Mouse (Mus musculus): ENCODE results near the gene Asxl2. TPM values are rescaled to one million over a fixed set of nuclear protein-coding genes. Genes with fewer than 3 reads are reported as not detected.

The Asxl2 gene
- polyA plus RNA-seq, 1 experiment from 2014 or later: 18.7 TPM

GRCm38 (mm10) chr12:3418761-3419160 is 7.9 kb upstream of the Asxl2 start:
- no peak overlapping the region for H3K4me2 ChIP-seq (ENCODE audit: low read length)
- H3K4me1 ChIP-seq (ENCODE audit: control insufficient read depth in 2 of 2, insufficient read depth in 2 of 2, low read length in 2 of 2): no peaks in the 10 kb centered on the region
- H3K9me3 ChIP-seq (ENCODE audit: control insufficient read depth, low read length): no peaks in the 10 kb centered on the region
- no peak overlapping the region for H3K4me3 ChIP-seq (ENCODE audit: control insufficient read depth in 1 of 2, insufficient read depth in 1 of 2, low read depth in 1 of 2, low read length in 2 of 2)
- ATAC-seq (ENCODE audit: insufficient number of reproducible peaks, insufficient read depth, low FRiP score, low read depth): no peak
- H3K27me3 ChIP-seq (ENCODE audit: control insufficient read depth, insufficient read depth, low read length): no peaks in the 10 kb centered on the region
- no peak overlapping the region for H3K27ac ChIP-seq (replicated peaks in 1 of 2; ENCODE audit: control insufficient read depth in 1 of 2, insufficient read depth in 1 of 2, low read depth in 2 of 2, low read length in 2 of 2)
- 83% methylated on average over 3 of the region's 3 CpGs for WGBS
- peaks cover 19% of the 10 kb centered on the region; the same call in 1 of the 2 replicates for H3K36me3 ChIP-seq (ENCODE audit: control insufficient read depth, insufficient read depth, low read length)
- H3K9ac ChIP-seq (ENCODE audit: low read length): no peak overlapping the region

GRCm38 (mm10) chr12:3420519-3420918 is 6.1 kb upstream of the Asxl2 start:
- no peaks in the 10 kb centered on the region for H3K27me3 ChIP-seq (ENCODE audit: control insufficient read depth, insufficient read depth, low read length)
- WGBS: 85% methylated on average over 2 of the region's 2 CpGs
- ATAC-seq (ENCODE audit: insufficient number of reproducible peaks, insufficient read depth, low FRiP score, low read depth): no peak
- H3K4me3 ChIP-seq (ENCODE audit: control insufficient read depth in 1 of 2, insufficient read depth in 1 of 2, low read depth in 1 of 2, low read length in 2 of 2): no peak overlapping the region
- H3K27ac ChIP-seq (replicated peaks in 1 of 2; ENCODE audit: control insufficient read depth in 1 of 2, insufficient read depth in 1 of 2, low read depth in 2 of 2, low read length in 2 of 2): no peak overlapping the region
- no peaks in the 10 kb centered on the region for H3K9me3 ChIP-seq (ENCODE audit: control insufficient read depth, low read length)
- no peak overlapping the region for H3K4me2 ChIP-seq (ENCODE audit: low read length)
- H3K4me1 ChIP-seq (ENCODE audit: control insufficient read depth in 2 of 2, insufficient read depth in 2 of 2, low read length in 2 of 2): peaks cover 1 to 4% of the 10 kb centered on the region in 2 experiments; a peak in 3 of 4 replicates
- peaks cover 19% of the 10 kb centered on the region; the same call in 1 of the 2 replicates for H3K36me3 ChIP-seq (ENCODE audit: control insufficient read depth, insufficient read depth, low read length)
- no peak overlapping the region for H3K9ac ChIP-seq (ENCODE audit: low read length)

- Histone ChIP-seq H3K4me3 (ENCODE audit: control insufficient read depth in 1 of 2, insufficient read depth in 1 of 2, low read depth in 1 of 2, low read length in 2 of 2) (no peak overlapping the region), H3K27me3 (ENCODE audit: control insufficient read depth, insufficient read depth, low read length) (no peaks in the 10 kb centered on the region), H3K27ac (replicated peaks in 1 of 2; ENCODE audit: control insufficient read depth in 1 of 2, insufficient read depth in 1 of 2, low read depth in 2 of 2, low read length in 2 of 2) (no peak overlapping the region), H3K4me2 (ENCODE audit: low read length) (no peak overlapping the region), H3K4me1 (ENCODE audit: control insufficient read depth in 2 of 2, insufficient read depth in 2 of 2, low read length in 2 of 2) (peaks cover 4 to 5% of the 10 kb centered on the region in 2 experiments; a peak in 3 of 4 replicates), H3K9ac (ENCODE audit: low read length) (no peak overlapping the region), H3K9me3 (ENCODE audit: control insufficient read depth, low read length) (no peaks in the 10 kb centered on the region), H3K36me3 (ENCODE audit: control insufficient read depth, insufficient read depth, low read length) (peaks cover 19% of the 10 kb centered on the region; the same call in 1 of the 2 replicates)
- WGBS: 59% methylated on average over 1 of the region's 1 CpGs
- no peak for ATAC-seq (ENCODE audit: insufficient number of reproducible peaks, insufficient read depth, low FRiP score, low read depth)
Observed at GRCm38 (mm10) chr12:3422786-3423185, 3.9 kb upstream of the Asxl2 start.

- Histone ChIP-seq H3K27ac (replicated peaks in 1 of 2; ENCODE audit: control insufficient read depth in 1 of 2, insufficient read depth in 1 of 2, low read depth in 2 of 2, low read length in 2 of 2) (no peak overlapping the region), H3K27me3 (ENCODE audit: control insufficient read depth, insufficient read depth, low read length) (no peaks in the 10 kb centered on the region), H3K4me2 (ENCODE audit: low read length) (no peak overlapping the region), H3K4me1 (ENCODE audit: control insufficient read depth in 2 of 2, insufficient read depth in 2 of 2, low read length in 2 of 2) (peaks cover 5 to 12% of the 10 kb centered on the region in 2 experiments), H3K9me3 (ENCODE audit: control insufficient read depth, low read length) (no peaks in the 10 kb centered on the region), H3K4me3 (ENCODE audit: control insufficient read depth in 1 of 2, insufficient read depth in 1 of 2, low read depth in 1 of 2, low read length in 2 of 2) (no peak overlapping the region), H3K36me3 (ENCODE audit: control insufficient read depth, insufficient read depth, low read length) (peaks cover 13% of the 10 kb centered on the region; the same call in 1 of the 2 replicates), H3K9ac (ENCODE audit: low read length) (no peak overlapping the region)
- no peak for ATAC-seq (ENCODE audit: insufficient number of reproducible peaks, insufficient read depth, low FRiP score, low read depth)
- WGBS: 77% methylated on average over 2 of the region's 2 CpGs
Observed at GRCm38 (mm10) chr12:3424179-3424578, 2.5 kb upstream of the Asxl2 start.

GRCm38 (mm10) chr12:3425375-3426341 is 999 bp upstream of the Asxl2 start:
- Histone ChIP-seq H3K4me3 (ENCODE audit: control insufficient read depth in 1 of 2, insufficient read depth in 1 of 2, low read depth in 1 of 2, low read length in 2 of 2) (peak overlapping the region; percentile 74 to 92; a peak in 3 of 4 replicates), H3K9ac (ENCODE audit: low read length) (peak overlapping the region; percentile 72), H3K36me3 (ENCODE audit: control insufficient read depth, insufficient read depth, low read length) (peaks cover 13% of the 10 kb centered on the region; the same call in 1 of the 2 replicates), H3K27ac (replicated peaks in 1 of 2; ENCODE audit: control insufficient read depth in 1 of 2, insufficient read depth in 1 of 2, low read depth in 2 of 2, low read length in 2 of 2) (peak overlapping the region; percentile 89 to 99), H3K4me1 (ENCODE audit: control insufficient read depth in 2 of 2, insufficient read depth in 2 of 2, low read length in 2 of 2) (peaks cover 5 to 22% of the 10 kb centered on the region in 2 experiments), H3K4me2 (ENCODE audit: low read length) (peak overlapping the region; percentile 76), H3K9me3 (ENCODE audit: control insufficient read depth, low read length) (no peaks in the 10 kb centered on the region), H3K27me3 (ENCODE audit: control insufficient read depth, insufficient read depth, low read length) (no peaks in the 10 kb centered on the region)
- no peak for ATAC-seq (ENCODE audit: insufficient number of reproducible peaks, insufficient read depth, low FRiP score, low read depth)
- 39% methylated on average over 15 of the region's 15 CpGs for WGBS

- Histone ChIP-seq H3K4me3 (ENCODE audit: control insufficient read depth in 1 of 2, insufficient read depth in 1 of 2, low read depth in 1 of 2, low read length in 2 of 2) (peak overlapping the region; percentile 74 to 92), H3K9me3 (ENCODE audit: control insufficient read depth, low read length) (no peaks in the 10 kb centered on the region), H3K27me3 (ENCODE audit: control insufficient read depth, insufficient read depth, low read length) (no peaks in the 10 kb centered on the region), H3K36me3 (ENCODE audit: control insufficient read depth, insufficient read depth, low read length) (0 out of 2 replicates have a peak, but pooled peaks cover 5% of the 10 kb centered on the region), H3K9ac (ENCODE audit: low read length) (peak overlapping the region; percentile 97), H3K4me2 (ENCODE audit: low read length) (peak overlapping the region; percentile 76), H3K4me1 (ENCODE audit: control insufficient read depth in 2 of 2, insufficient read depth in 2 of 2, low read length in 2 of 2) (peaks cover 5 to 22% of the 10 kb centered on the region in 2 experiments), H3K27ac (replicated peaks in 1 of 2; ENCODE audit: control insufficient read depth in 1 of 2, insufficient read depth in 1 of 2, low read depth in 2 of 2, low read length in 2 of 2) (peak overlapping the region; percentile 97 to 99)
- peak; percentile 60 for ATAC-seq (ENCODE audit: insufficient number of reproducible peaks, insufficient read depth, low FRiP score, low read depth)
- under 1% methylated on average over 64 of the region's 65 CpGs for WGBS
Observed at GRCm38 (mm10) chr12:3427067-3427889, 621 bp downstream of the Asxl2 start.

Data from heart, embryonic 14.5 days (tissue).